Comparison of ENCODE assay signal across 9 mouse cellular contexts in the genomic region with DNA sequence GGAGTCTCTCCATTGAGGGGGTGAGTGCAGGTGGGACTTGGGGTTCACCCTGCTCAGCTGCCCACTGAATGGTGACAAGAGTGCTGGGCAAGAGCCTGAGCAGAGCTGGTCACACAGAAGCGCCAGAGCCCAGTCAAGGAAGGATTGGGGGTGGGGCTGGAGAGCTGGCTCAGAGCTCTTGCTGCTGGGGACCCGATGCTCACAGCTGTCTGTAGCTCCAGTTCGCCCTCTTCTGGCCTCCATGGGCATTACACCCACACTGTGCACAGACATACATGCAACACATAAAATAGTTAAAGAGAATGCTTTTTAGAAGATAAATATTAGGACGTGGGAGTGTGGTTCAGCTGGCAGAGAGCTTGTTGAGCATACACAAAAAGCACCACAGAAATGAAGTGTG. TPM values are rescaled to one million over a fixed set of nuclear protein-coding genes. Genes with fewer than 3 reads are reported as not detected.
DNase-seq lines count a peak whose midpoint lies in the region; ATAC-seq and TF ChIP-seq lines count a peak whose summit lies in the region.
"Had no signal": no experiment of that assay in that cellular context is flagged by ENCODE, and none has a peak within 500 bp of the region (broad histone marks: within the 10 kb centered on the region; RNA-seq: fewer than 3 reads in every experiment).

No protein-coding gene starts in this region.

- H3K36me3 ChIP-seq in kidney, embryonic 16.5 days (ENCODE audit: insufficient read depth, low read length): no peaks in the 10 kb centered on the region
- no peaks in the 10 kb centered on the region for H3K36me3 ChIP-seq in CH12.LX (replicated peaks in 1 of 2; ENCODE audit: control insufficient read depth in 1 of 2, insufficient read depth in 1 of 2, low read length in 1 of 2)
- no peaks in the 10 kb centered on the region for H3K36me3 ChIP-seq in forebrain, embryonic 15.5 days

- WGBS in kidney, embryonic 16.5 days: 57% methylated on average over 4 of the region's 4 CpGs
- WGBS in bone marrow, adult 2 months: 69% methylated on average over 4 of the region's 4 CpGs
- WGBS in forebrain, embryonic 15.5 days: 63% methylated on average over 4 of the region's 4 CpGs

- dilution Hi-C loops in CH12.LX (cut with MboI; ENCODE audit: extremely low pct_ligation_motif_present, extremely low pct_unique_long_range_greater_than_20kb, low sequenced_read_pairs): no loop called here

- no peak overlapping the region for H3K9ac ChIP-seq in kidney, embryonic 16.5 days (replicated peaks; ENCODE audit: low read length)
- H3K9ac ChIP-seq in CH12.LX (ENCODE audit: insufficient read depth, low read depth): no peak overlapping the region
- H3K9ac ChIP-seq in forebrain, embryonic 15.5 days (replicated peaks): no peak overlapping the region

- in situ Hi-C loops in CH12.LX (cut with MboI; ENCODE audit: low pct_ligation_motif_present, low pct_unique_long_range_greater_than_20kb, low sequenced_read_pairs): no loop called here

- H3K27me3 ChIP-seq in kidney, embryonic 16.5 days (ENCODE audit: insufficient read depth, low read length): no peaks in the 10 kb centered on the region
- H3K27me3 ChIP-seq in CH12.LX (replicated peaks): peaks cover 29% of the 10 kb centered on the region
- H3K27me3 ChIP-seq in forebrain, embryonic 15.5 days: no peaks in the 10 kb centered on the region

- H3K9me3 ChIP-seq in kidney, embryonic 16.5 days (ENCODE audit: low read length): 0 out of 2 replicates have a peak, but pooled peaks cover 7% of the 10 kb centered on the region
- peaks cover 19% of the 10 kb centered on the region for H3K9me3 ChIP-seq in CH12.LX (replicated peaks; ENCODE audit: low read length)
- no peaks in the 10 kb centered on the region for H3K9me3 ChIP-seq in forebrain, embryonic 15.5 days

- no peaks in the 10 kb centered on the region for H3K79me2 ChIP-seq in CH12.LX (replicated peaks; ENCODE audit: control insufficient read depth, extremely low read depth, insufficient read depth, poor library complexity, severe bottlenecking)

- DNase-seq in kidney, adult 9 months: peak; percentile 44
- DNase-seq in CH12.LX (ENCODE audit: extremely low read depth): peak; percentile 28
- DNase-seq in naive thymus-derived CD4-positive, alpha-beta T cell, adult 2 months (ENCODE audit: low read depth): peak; percentile 37
- no peak for DNase-seq in adrenal gland, adult 8-10 months
- DNase-seq: gastrocnemius, postnatal 36 days had no signal

- TF ChIP-seq RAD21 in CH12.LX (IDR thresholded peaks at IDR 0.05; ENCODE audit: low read depth, low read length): no peak; the same call in none of the 2 replicates

- no peak for ATAC-seq in kidney, embryonic 16.5 days (ENCODE audit: low FRiP score, low TSS enrichment)
- no peak for ATAC-seq in frontal cortex, adult (ENCODE audit: low TSS enrichment)
- no peak for ATAC-seq in forebrain, embryonic 15.5 days (replicated peaks)

- no peak for TF ChIP-seq EP300 in CH12.LX (IDR thresholded peaks at IDR 0.05; ENCODE audit: low read length)

- no peak overlapping the region for H3K27ac ChIP-seq in kidney, embryonic 16.5 days (ENCODE audit: low read length)
- H3K27ac ChIP-seq in CH12.LX (ENCODE audit: insufficient read depth, low read depth): no peak overlapping the region
- H3K27ac ChIP-seq in bone marrow, adult 2 months (ENCODE audit: control insufficient read depth, insufficient read depth, low read depth, low read length, poor library complexity): no peak overlapping the region
- no peak overlapping the region for H3K27ac ChIP-seq in forebrain, embryonic 15.5 days (replicated peaks)

- no peak for TF ChIP-seq POLR2A in CH12.LX (IDR thresholded peaks at IDR 0.05; ENCODE audit: low read depth, low read length)
- TF ChIP-seq POLR2A in bone marrow, adult 2 months (IDR thresholded peaks at IDR 0.05; ENCODE audit: borderline replicate concordance, control insufficient read depth, low read depth, low read length): no peak

- H3K4me2 ChIP-seq in kidney, embryonic 16.5 days (replicated peaks; ENCODE audit: low read depth, low read length): no peak overlapping the region
- H3K4me2 ChIP-seq in CH12.LX (ENCODE audit: insufficient read depth, low read depth, poor library complexity, severe bottlenecking): no peak overlapping the region
- no peak overlapping the region for H3K4me2 ChIP-seq in forebrain, embryonic 15.5 days (replicated peaks)

- no peak overlapping the region for H3K4me3 ChIP-seq in kidney, embryonic 16.5 days (ENCODE audit: low read length)
- H3K4me3 ChIP-seq in CH12.LX (replicated peaks in 1 of 3; ENCODE audit: low read depth in 2 of 3, low read length in 2 of 3, poor library complexity in 1 of 3): no peak overlapping the region
- H3K4me3 ChIP-seq in bone marrow, adult 2 months (replicated peaks; ENCODE audit: control insufficient read depth, low read depth, low read length): no peak overlapping the region
- no peak overlapping the region for H3K4me3 ChIP-seq in forebrain, embryonic 15.5 days

- 0 out of 2 replicates have a peak, but pooled peaks cover 4% of the 10 kb centered on the region for H3K4me1 ChIP-seq in kidney, embryonic 16.5 days (ENCODE audit: insufficient read depth, low read length)
- no peaks in the 10 kb centered on the region; a peak in 1 of 4 replicates for H3K4me1 ChIP-seq in CH12.LX (ENCODE audit: control insufficient read depth in 1 of 2, insufficient read depth in 2 of 2)
- H3K4me1 ChIP-seq in bone marrow, adult 2 months (ENCODE audit: control insufficient read depth, insufficient read depth, low read length): no peaks in the 10 kb centered on the region
- 0 out of 2 replicates have a peak, but pooled peaks cover 2% of the 10 kb centered on the region for H3K4me1 ChIP-seq in forebrain, embryonic 15.5 days

- TF ChIP-seq CTCF in CH12.LX (conservative IDR thresholded peaks at IDR 0.05 in 1 of 2, IDR thresholded peaks at IDR 0.05 in 1 of 2; ENCODE audit: low read depth in 2 of 2, low read length in 2 of 2): peak in 1 of 2 experiments; percentile 36; a peak in 2 of 4 replicates
- peak; percentile 56 for TF ChIP-seq CTCF in bone marrow, adult 2 months (IDR thresholded peaks at IDR 0.05; ENCODE audit: control insufficient read depth, insufficient read depth, low read length)

TF ChIP-seq in CH12.LX, 34 proteins besides CTCF, POLR2A, EP300 and RAD21:
- TF ChIP-seq SIN3A (IDR thresholded peaks at IDR 0.05; ENCODE audit: low read length) (no peak), IRF4 (IDR thresholded peaks at IDR 0.05; ENCODE audit: low read depth, low read length) (no peak), HCFC1 (IDR thresholded peaks at IDR 0.05; ENCODE audit: low read depth, low read length) (no peak), SMC3 (IDR thresholded peaks at IDR 0.05; ENCODE audit: low read depth, low read length) (no peak; the same call in 1 of the 2 replicates), MXI1 (IDR thresholded peaks at IDR 0.05; ENCODE audit: low read depth, low read length) (no peak), E2F4 (IDR thresholded peaks at IDR 0.05; ENCODE audit: insufficient replicate concordance, low read depth, low read length) (no peak), BHLHE40 (IDR thresholded peaks at IDR 0.05; ENCODE audit: low read depth, low read length) (no peak), KAT2A (IDR thresholded peaks at IDR 0.05; ENCODE audit: insufficient replicate concordance, low read length) (no peak), ETS1 (conservative IDR thresholded peaks at IDR 0.05; ENCODE audit: low read depth, low read length) (no peak), ZKSCAN1 (IDR thresholded peaks at IDR 0.05; ENCODE audit: borderline replicate concordance, low read depth, low read length) (no peak), GABPA (IDR thresholded peaks at IDR 0.05; ENCODE audit: insufficient replicate concordance, low read depth, low read length) (no peak), TBP (conservative IDR thresholded peaks at IDR 0.05; ENCODE audit: low read depth, low read length) (no peak), CHD2 (IDR thresholded peaks at IDR 0.05; ENCODE audit: low read length) (no peak), RCOR1 (conservative IDR thresholded peaks at IDR 0.05; ENCODE audit: low read depth, low read length) (no peak), USF1 (IDR thresholded peaks at IDR 0.05; ENCODE audit: low read depth, low read length) (no peak), JUN (IDR thresholded peaks at IDR 0.05; ENCODE audit: insufficient read depth, low read depth, low read length) (no peak), ZNF384 (IDR thresholded peaks at IDR 0.05; ENCODE audit: low read depth, low read length) (no peak), ZC3H11A (IDR thresholded peaks at IDR 0.05; ENCODE audit: low read depth, low read length) (no peak), MYC (IDR thresholded peaks at IDR 0.05; ENCODE audit: low read depth, low read length) (no peak)

RNA-seq across cellular contexts. Expression of gene Myom3, which starts 43.8 kb away (rescaled TPM):
- polyA plus RNA-seq in kidney, embryonic 16.5 days (2015; fragmentation: Nextera tagmentation; extraction: Ambion mirVana): 0.76 and 0.86 TPM in 2 replicates
- total RNA-seq in CH12.LX (2012; rRNA removed): 0.04 TPM in 1 of 2 replicates, not detected in the other
- not detected in 2 replicates for total RNA-seq in CH12.LX (2014; rRNA removed)
- not detected in 2 replicates for polyA plus RNA-seq in CH12.LX (2012; ENCODE audit: insufficient read length, low read depth)
- polyA plus RNA-seq in bone marrow, adult 2 months (2011; ENCODE audit: insufficient read depth, insufficient read length, low replicate concordance, missing spikeins): not detected in 2 replicates
- under 1 TPM; 0.12 to 0.52 (median 0.22) TPM for total RNA-seq in adrenal gland, adult 8-10 months (2022)
- 0.09 and 0.36 TPM in 2 replicates for polyA plus RNA-seq in forebrain, embryonic 15.5 days (2015; fragmentation: Nextera tagmentation; extraction: Ambion mirVana)

RNA-seq across cellular contexts. Expression of gene Srsf10, which starts 52.2 kb away (rescaled TPM):
- polyA plus RNA-seq in kidney, embryonic 16.5 days (2015; fragmentation: Nextera tagmentation; extraction: Ambion mirVana): 242 and 253 TPM in 2 replicates
- total RNA-seq in CH12.LX (2012; rRNA removed) (85.7 and 127 TPM in 2 replicates), CH12.LX (2014; rRNA removed) (179 and 197 TPM in 2 replicates)
- polyA plus RNA-seq in CH12.LX (2012; ENCODE audit: insufficient read length, low read depth): 291 and 341 TPM in 2 replicates
- polyA plus RNA-seq in bone marrow, adult 2 months (2011; ENCODE audit: insufficient read depth, insufficient read length, low replicate concordance, missing spikeins): 221 and 300 TPM in 2 replicates
- 100 to 1,000 TPM in 2 of 4 experiments, 10 to 100 TPM in 2; 93.3 to 127 (median 104) TPM for total RNA-seq in adrenal gland, adult 8-10 months (2022)
- 257 and 272 TPM in 2 replicates for polyA plus RNA-seq in forebrain, embryonic 15.5 days (2015; fragmentation: Nextera tagmentation; extraction: Ambion mirVana)
